Mouse (Mus musculus) ES-Bruce4 (cell line): ENCODE data around the gene Ak4.

Source experiments
- CTCF ChIP-seq: IDR thresholded peaks from one replicate; pipeline ENCODE4 v1.8.1; 2011; ENCODE audit warnings: low read depth, low read length
- EP300 ChIP-seq: IDR thresholded peaks from 2 replicates; pipeline ENCODE4 v1.6.1; 2011; ENCODE audit warnings: low read depth, low read length; ENCODE audit not compliant: insufficient read depth

- no peak for TF ChIP-seq EP300
- no peak for TF ChIP-seq CTCF
These were observed 1.1 kb downstream of the Ak4 start for GRCm38 (mm10) chr4:101419911-101420880.
